Mouse (Mus musculus) NIH3T3 (cell line): ENCODE measurements around the gene Lama1.
"Not testable (repeated sequence)": the region's sequence is repeated elsewhere in the genome, so short reads cannot be mapped to it uniquely, and the experiment has no call there.

Experiments
- DNase-seq: peaks from one replicate; pipeline ENCODE4 v3.0.0-alpha.2; 2012; ENCODE audit warnings: low read depth

Gene Lama1

DNA sequence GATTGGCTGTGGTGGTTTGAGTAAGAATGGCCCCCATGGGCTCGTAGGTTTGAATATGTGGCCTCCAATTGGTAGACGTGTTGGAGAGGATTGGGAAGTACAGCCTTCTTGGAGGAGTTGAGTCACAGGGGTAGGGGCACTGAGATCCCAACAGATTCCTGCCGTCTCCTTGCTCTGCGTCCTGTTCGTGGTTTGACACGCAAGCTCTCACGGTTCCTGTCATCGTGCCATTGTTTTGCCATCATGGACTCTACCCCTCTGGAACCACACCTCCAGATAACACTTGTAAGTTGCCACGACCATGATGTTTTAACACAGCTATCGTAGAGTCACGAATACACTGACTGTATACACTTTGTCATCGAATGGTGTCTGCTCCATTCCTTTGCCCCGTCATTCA, 141.9 kb downstream of the Lama1 start:
- DNase-seq: no peak

DNA sequence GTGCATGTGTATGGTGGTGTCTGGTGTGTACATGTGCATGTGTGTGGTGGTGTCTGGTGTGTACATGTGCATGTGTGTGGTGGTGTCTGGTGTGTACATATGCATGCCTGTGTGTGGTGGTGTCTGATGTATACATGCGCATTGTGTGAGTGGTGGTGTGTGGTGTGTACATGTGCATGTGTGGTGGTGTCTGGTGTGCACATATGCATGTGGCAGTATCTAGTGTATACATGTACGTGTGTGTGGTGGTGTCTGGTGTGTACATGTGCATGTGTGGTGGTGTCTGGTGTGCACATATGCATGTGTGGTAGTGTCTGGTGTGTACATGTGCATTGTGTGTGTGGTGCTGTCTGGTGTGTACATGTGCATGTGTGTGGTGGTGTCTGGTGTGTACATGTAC, 144.4 kb downstream of the Lama1 start:
- DNase-seq: not testable (repeated sequence)

DNA sequence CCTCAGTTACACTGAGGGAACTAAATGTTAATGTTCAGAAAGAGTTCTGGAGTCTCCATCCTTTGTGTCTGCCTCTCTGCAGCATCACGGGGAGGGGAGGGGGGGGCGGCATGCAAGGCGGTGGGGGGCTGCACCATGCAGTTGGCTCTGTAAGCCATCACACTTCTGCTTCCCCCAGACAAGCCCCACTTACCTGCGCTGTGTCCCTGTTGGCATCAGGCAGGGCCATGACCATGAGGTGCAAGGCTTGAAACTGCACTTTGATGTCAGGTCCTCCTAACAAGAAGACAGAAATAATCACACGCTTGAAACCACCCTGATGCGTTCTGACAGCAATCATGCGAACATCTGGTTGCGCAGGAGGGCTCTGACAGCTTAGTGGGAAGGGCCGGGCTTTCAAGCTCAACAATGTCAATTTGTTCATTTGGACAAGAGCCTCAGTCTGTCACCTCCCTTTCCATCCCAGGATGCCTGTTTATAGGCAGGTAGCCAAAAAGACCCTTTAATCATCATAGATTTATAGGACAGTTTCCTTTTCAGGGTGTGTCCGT, 164.1 kb downstream of the Lama1 start:
- no peak for DNase-seq

- DNase-seq: peak; percentile 87
Measured at GRCm38 (mm10) chr17:67861744-67862535, 164.9 kb downstream of the Lama1 start.

GRCm38 (mm10) chr17:67864363-67864762, 167.3 kb downstream of the Lama1 start:
- DNase-seq: no peak

DNA sequence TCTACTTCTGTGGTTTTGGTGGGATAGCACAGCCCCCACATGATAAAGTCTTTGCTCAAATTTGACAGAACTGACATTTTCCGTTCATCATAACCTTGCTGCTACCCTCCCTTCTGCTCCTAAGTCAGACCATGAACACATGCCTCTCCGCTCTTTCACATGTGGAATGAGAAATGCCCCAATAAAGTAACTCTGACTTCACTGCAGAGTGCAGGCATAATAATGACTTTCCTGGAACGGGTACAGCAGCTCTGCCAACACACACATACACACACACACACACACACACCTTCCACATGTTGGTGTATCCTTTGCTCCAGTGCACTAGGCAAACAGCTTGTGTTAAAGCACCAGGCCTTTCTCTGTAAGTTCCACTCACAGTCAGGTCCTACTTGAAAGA, 167.9 kb downstream of the Lama1 start:
- no peak for DNase-seq

GRCm38 (mm10) chr17:67866026-67866425, 169.0 kb downstream of the Lama1 start:
- DNase-seq: no peak

GRCm38 (mm10) chr17:67866541-67867241, 169.6 kb downstream of the Lama1 start:
- peak; percentile 15 for DNase-seq

DNA sequence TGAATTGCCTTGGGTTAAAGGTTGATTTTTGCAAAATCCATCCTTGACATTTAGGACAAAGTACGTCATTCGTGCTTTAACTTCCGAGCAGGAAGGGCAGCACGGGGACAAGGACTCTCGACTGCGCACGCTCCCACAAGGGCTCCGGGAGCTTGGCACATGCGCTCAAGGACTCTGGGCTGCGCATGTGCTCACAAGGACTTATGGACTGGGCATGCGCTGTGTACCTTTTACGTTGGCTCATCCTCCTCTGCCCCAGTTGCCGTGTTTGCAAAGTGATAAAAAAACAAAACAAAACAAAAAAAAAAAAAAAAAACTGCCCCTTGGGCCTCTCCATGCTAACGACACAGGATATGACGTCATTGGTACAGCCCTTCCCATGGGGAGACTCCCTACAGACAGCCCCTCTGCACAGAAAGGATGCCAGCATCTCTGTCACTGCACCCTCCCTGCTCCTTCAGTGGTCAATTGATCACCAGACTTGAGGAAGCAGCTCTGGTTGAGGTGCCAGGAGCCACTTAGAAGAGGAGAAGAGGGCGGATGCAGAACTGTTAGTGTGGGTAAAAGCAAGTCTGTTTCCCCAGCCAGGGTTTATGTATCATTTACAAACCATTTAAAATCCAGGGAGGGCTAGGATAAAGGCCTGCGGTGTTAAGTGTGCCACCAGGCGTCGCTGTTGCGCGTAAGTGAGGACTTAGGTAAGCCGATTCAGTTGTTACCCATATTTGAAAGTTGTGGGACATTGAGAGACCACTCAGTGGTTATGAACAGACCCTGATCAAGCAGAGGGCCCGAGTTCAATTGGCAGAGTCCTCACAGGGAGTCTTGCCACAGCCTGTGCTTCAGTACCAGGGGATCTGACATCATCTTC, 172.9 kb downstream of the Lama1 start:
- DNase-seq: peak; percentile 89
